Mouse (Mus musculus): ENCODE measurements around the gene Xrcc5.

GRCm38 (mm10) chr1:72313399-72314039 lies 6.3 kb downstream of the Xrcc5 start:
- TF ChIP-seq CTCF (IDR thresholded peaks at IDR 0.05; ENCODE audit: control insufficient read depth, insufficient read depth, low read length) (no peak), POLR2A (IDR thresholded peaks at IDR 0.05; ENCODE audit: borderline replicate concordance, control insufficient read depth, low read depth, low read length) (no peak)

Data from bone marrow, adult 2 months (tissue).